Mouse (Mus musculus): ENCODE measurements around the gene Zfp706.

GRCm38 (mm10) chr15:37019434-37019833 lies 11.9 kb upstream of the Zfp706 start:
- TF ChIP-seq EP300 (IDR thresholded peaks at IDR 0.05; ENCODE audit: insufficient read depth, low read depth, low read length) = no peak
- no peak for TF ChIP-seq CTCF (IDR thresholded peaks at IDR 0.05; ENCODE audit: low read depth, low read length)

Data from ES-Bruce4 (cell line).